Mouse (Mus musculus): ENCODE measurements around the gene Nckap5.

GRCm38 (mm10) chr1:126753611-126754010 lies 77.0 kb downstream of the Nckap5 start:
- TF ChIP-seq CTCF (IDR thresholded peaks at IDR 0.05; ENCODE audit: low read depth) (no peak), EP300 (IDR thresholded peaks at IDR 0.05; ENCODE audit: low read depth) (no peak)

Data from liver, postnatal 0 days (tissue).